Mouse (Mus musculus) stomach, embryonic 15.5 days (tissue): Measurements from ENCODE around the gene Synpo2l. TPM values are rescaled to one million over a fixed set of nuclear protein-coding genes. Genes with fewer than 3 reads are reported as not detected.
A peak's percentile ranks its signal among the peaks of the same experiment; 100 is the strongest.
"Not testable (repeated sequence)": the region's sequence is repeated elsewhere in the genome, so short reads cannot be mapped to it uniquely, and the experiment has no call there.

Experiments
- ATAC-seq: fragments of 200-750 bp; cut with Nextera tagmentation; 2 replicates; pipeline ENCODE4 v1.8.0; 2017; ENCODE audit warnings: low read depth, moderate number of reproducible peaks, moderate TSS enrichment; ENCODE audit not compliant: insufficient read depth, low FRiP score
- H3K27ac ChIP-seq: fragments of 300-500 bp; sonication (generic); 2 replicates; pipeline ENCODE4 v1.5.1; 2015; ENCODE audit warnings: mild to moderate bottlenecking, inconsistent platforms
- H3K27me3 ChIP-seq: fragments of 300-500 bp; sonication (generic); replicated peaks from 2 replicates; pipeline ENCODE4 v1.6.1; 2015; ENCODE audit warnings: inconsistent platforms
- H3K36me3 ChIP-seq: fragments of 300-500 bp; sonication (generic); 2 replicates; pipeline ENCODE4 v1.6.1; 2015; ENCODE audit warnings: inconsistent platforms
- H3K4me1 ChIP-seq: fragments of 300-500 bp; sonication (generic); 2 replicates; pipeline ENCODE4 v1.6.1; 2015; ENCODE audit warnings: inconsistent platforms
- H3K4me2 ChIP-seq: fragments of 300-500 bp; sonication (generic); 2 replicates; pipeline ENCODE4 v1.6.1; 2015; ENCODE audit warnings: mild to moderate bottlenecking, inconsistent platforms
- H3K4me3 ChIP-seq: fragments of 300-500 bp; sonication (generic); replicated peaks from 2 replicates; pipeline ENCODE4 v1.5.1; 2015; ENCODE audit warnings: inconsistent platforms
- H3K9ac ChIP-seq: fragments of 300-500 bp; sonication (generic); 2 replicates; pipeline ENCODE4 v1.6.1; 2015; ENCODE audit warnings: inconsistent platforms
- H3K9me3 ChIP-seq: fragments of 300-500 bp; sonication (generic); 2 replicates; pipeline ENCODE4 v1.6.1; 2016; ENCODE audit warnings: inconsistent platforms
- WGBS: fragments of 180-500 bp; shearing (Covaris S2); methylation state at CpG from one replicate; pipeline ENCODE4 v1.1.7; 2015; 5-methylcytosine and 5-hydroxymethylcytosine counted together
- polyA plus RNA-seq: library from polyadenylated mRNA; unstranded; fragments of >200 nt; fragmentation: Nextera tagmentation; extraction: Ambion mirVana; gene quantifications from 2 replicates; pipeline ENCODE4 v1.2.1, GENCODE M21; 2015

The Synpo2l gene
- polyA plus RNA-seq, 1 experiment from 2014 or later = 0.45 TPM

DNA sequence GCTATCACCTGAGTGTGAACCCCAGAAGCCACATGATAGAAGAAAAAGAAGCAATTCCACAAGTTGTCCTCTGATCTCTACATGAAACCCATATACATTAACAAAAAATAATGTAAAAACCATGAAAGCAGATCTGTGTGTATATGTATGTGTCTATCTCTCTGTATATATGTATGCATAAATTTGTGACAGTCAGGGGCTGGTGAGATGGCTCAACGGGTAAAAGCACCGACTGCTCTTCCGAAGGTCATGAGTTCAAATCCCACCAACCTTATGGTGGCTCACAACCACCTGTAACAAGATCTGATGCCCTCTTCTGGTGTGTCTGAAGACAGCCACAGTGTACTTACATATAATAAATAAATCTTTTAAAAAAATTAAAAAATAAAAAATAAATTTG, 31.2 kb downstream of the Synpo2l start:
- not testable (repeated sequence) for H3K4me1 ChIP-seq, H3K9me3 ChIP-seq, H3K27ac ChIP-seq, H3K4me2 ChIP-seq, H3K9ac ChIP-seq, H3K4me3 ChIP-seq, H3K27me3 ChIP-seq, ATAC-seq, H3K36me3 ChIP-seq
- WGBS = 94% methylated on average over 3 of the region's 3 CpGs

DNA sequence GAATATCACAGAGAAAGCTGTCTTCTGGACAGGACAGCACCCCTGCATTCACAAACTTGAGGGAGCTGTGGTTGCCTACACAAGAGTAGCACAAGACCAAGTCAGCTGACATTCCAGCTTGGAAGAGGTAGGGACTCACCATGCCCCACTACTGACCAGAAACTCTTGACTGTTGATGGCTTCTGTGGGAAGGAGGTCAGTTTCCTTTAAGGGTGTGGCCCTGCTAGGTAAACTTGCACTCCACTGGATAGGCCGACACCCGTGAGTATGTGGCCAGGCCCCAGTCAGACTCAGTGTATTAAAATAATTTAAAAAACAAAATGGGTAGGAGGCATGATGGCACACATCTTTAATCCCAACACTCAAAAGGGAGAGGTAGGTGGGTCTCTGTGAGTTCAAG, 32.6 kb downstream of the Synpo2l start:
- 0 out of 2 replicates have a peak, but pooled peaks have one; percentile 28 for ATAC-seq
- no peaks in the 10 kb centered on the region for H3K36me3 ChIP-seq
- no peak overlapping the region for H3K4me3 ChIP-seq
- no peak overlapping the region for H3K9ac ChIP-seq
- no peaks in the 10 kb centered on the region for H3K27me3 ChIP-seq
- H3K27ac ChIP-seq = no peak overlapping the region
- no peaks in the 10 kb centered on the region for H3K4me1 ChIP-seq
- no peak overlapping the region for H3K4me2 ChIP-seq
- 60% methylated on average over 2 of the region's 2 CpGs for WGBS
- no peaks in the 10 kb centered on the region for H3K9me3 ChIP-seq

DNA sequence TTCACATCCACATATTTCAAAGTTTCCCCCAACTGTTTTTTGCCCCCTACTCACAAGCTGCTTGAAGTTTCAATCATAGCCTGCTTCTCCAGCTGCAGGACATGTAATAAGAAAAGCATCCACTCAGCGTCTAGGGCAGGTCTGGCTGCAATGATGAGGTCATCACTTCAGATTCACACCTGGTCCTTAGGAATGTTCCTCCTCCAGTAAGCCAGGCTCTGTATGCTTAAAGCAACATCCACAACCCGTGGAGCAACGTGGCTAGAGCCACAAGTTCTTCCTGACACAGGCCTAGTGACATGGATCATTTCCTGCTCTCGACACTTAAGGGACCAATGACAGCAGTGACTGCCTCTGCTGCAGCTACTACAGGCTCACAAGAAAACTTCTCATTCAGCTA, 36.9 kb downstream of the Synpo2l start:
- H3K27me3 ChIP-seq = no peaks in the 10 kb centered on the region
- H3K4me3 ChIP-seq = no peak overlapping the region
- no peak overlapping the region for H3K9ac ChIP-seq
- no peaks in the 10 kb centered on the region for H3K36me3 ChIP-seq
- no peak overlapping the region for H3K27ac ChIP-seq
- WGBS = 48% methylated on average over 4 of the region's 4 CpGs
- H3K9me3 ChIP-seq = no peaks in the 10 kb centered on the region
- H3K4me1 ChIP-seq = no peaks in the 10 kb centered on the region
- no peak for ATAC-seq
- no peak overlapping the region for H3K4me2 ChIP-seq

DNA sequence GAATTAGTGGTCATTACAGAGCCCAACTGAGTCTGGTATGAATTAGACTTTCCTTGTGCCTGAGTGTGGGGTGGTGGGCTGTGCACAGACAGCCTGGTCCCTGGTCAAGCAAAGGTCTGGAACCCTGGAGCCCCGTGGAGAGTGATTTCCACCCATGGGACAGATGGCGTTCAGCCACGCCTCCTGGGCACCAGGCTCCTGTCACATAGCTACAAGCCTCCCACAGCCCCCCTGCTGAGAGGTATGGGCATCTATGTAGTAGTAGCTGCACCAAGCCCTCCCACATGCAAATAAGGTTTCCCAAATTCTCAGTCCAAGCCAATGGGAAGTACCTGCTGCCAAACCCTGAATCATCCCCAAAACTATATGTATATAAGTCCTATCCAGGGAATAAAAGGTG, 41.2 kb downstream of the Synpo2l start:
- Histone ChIP-seq H3K4me1 (no peaks in the 10 kb centered on the region), H3K4me3 (no peak overlapping the region), H3K4me2 (no peak overlapping the region), H3K27ac (no peak overlapping the region), H3K36me3 (no peaks in the 10 kb centered on the region), H3K27me3 (no peaks in the 10 kb centered on the region), H3K9ac (no peak overlapping the region), H3K9me3 (no peaks in the 10 kb centered on the region)
- WGBS = 82% methylated on average over 3 of the region's 3 CpGs
- ATAC-seq = no peak

DNA sequence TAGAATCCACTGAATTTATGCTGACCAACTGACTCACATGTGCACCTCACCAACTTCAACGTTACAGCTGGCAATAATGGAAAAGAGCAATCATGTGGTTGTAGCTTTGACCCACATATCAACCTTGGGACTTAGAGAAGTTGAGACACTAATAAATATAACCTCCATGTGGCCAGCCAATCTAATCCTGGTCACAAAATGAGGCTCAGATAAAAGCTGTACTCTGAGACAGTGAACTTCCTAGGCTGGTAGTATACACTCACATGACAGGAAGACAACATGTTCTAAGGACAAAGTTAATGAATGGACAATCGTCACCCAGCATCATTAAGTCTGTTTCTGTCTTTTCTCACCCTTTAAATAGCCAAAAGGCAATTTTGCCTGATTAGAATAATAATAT, 41.7 kb downstream of the Synpo2l start:
- 85% methylated on average over 2 of the region's 2 CpGs for WGBS
- no peaks in the 10 kb centered on the region for H3K9me3 ChIP-seq
- H3K4me3 ChIP-seq = no peak overlapping the region
- no peak overlapping the region for H3K27ac ChIP-seq
- no peak for ATAC-seq
- H3K36me3 ChIP-seq = no peaks in the 10 kb centered on the region
- H3K9ac ChIP-seq = no peak overlapping the region
- H3K27me3 ChIP-seq = no peaks in the 10 kb centered on the region
- no peak overlapping the region for H3K4me2 ChIP-seq
- H3K4me1 ChIP-seq = no peaks in the 10 kb centered on the region

DNA sequence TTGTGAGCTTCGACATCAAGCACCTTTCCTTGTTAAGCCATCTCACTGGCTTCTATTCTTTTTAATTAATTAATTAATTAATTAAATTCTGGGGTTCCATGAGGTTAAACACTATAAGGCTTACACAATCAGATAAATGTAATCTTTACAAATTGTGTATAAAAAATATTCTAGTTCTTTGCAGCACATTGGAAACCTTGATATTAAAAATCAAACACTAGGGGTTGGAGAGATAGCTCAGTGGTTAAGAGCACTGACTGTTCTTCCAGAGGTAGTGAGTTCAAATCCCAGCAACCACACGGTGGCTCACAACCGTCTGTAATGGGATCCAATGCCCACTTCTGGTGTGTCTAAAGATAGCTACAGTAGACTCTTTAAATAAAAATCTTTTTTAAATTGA, 45.2 kb downstream of the Synpo2l start:
- H3K4me1 ChIP-seq = no peaks in the 10 kb centered on the region
- 92% methylated on average over 3 of the region's 3 CpGs for WGBS
- no peak overlapping the region for H3K9ac ChIP-seq
- H3K36me3 ChIP-seq = no peaks in the 10 kb centered on the region
- H3K27ac ChIP-seq = no peak overlapping the region
- H3K4me2 ChIP-seq = no peak overlapping the region
- H3K9me3 ChIP-seq = no peaks in the 10 kb centered on the region
- no peak overlapping the region for H3K4me3 ChIP-seq
- no peak for ATAC-seq
- H3K27me3 ChIP-seq = no peaks in the 10 kb centered on the region

DNA sequence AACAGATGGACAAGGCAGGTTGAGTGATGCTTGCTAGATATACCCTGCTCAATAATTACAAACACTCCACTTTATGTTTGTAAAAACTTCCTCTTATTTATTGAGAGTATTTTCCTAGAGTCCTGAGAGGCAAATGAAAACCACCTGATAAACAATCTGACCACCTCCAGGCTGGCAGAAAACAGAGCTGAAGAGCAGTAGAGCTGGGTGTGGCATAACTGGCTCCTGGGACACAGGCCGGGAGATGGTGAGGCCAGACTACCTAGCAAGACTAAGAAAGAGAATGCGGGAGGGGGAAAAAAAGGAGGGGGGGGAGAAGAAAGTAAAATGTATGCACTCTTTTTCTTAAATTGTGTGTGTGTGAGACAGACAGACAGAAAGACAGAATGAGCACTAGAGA, 45.7 kb downstream of the Synpo2l start:
- Histone ChIP-seq H3K4me3 (no peak overlapping the region), H3K4me1 (no peaks in the 10 kb centered on the region), H3K9ac (no peak overlapping the region), H3K4me2 (no peak overlapping the region), H3K9me3 (no peaks in the 10 kb centered on the region), H3K27ac (no peak overlapping the region), H3K27me3 (no peaks in the 10 kb centered on the region), H3K36me3 (no peaks in the 10 kb centered on the region)
- WGBS = 71% methylated on average over 2 of the region's 2 CpGs
- no peak for ATAC-seq

DNA sequence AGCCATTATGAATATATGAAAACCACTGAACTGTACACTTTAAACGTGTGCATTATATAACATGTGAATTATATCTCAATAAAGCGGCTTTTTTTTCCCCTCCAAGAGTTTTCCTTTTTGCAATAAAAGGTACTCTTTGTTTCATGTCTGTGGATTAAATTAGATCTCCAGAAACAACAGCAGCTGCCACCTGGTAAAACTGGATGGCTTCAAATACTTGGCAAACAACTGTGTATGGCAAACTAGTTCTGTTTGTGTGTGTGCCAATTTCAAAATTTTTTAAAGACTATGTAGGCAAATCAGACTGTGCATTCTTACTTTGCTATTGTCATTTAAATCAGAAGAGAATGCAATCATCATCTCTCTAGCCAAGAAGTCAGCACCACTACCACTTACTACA, 46.3 kb downstream of the Synpo2l start:
- no peak overlapping the region for H3K27ac ChIP-seq
- no peak overlapping the region for H3K4me3 ChIP-seq
- no peak for ATAC-seq
- no peak overlapping the region for H3K9ac ChIP-seq
- no peaks in the 10 kb centered on the region for H3K36me3 ChIP-seq
- WGBS = 82% methylated on average over 2 of the region's 2 CpGs
- no peak overlapping the region for H3K4me2 ChIP-seq
- no peaks in the 10 kb centered on the region for H3K27me3 ChIP-seq
- no peaks in the 10 kb centered on the region for H3K4me1 ChIP-seq
- no peaks in the 10 kb centered on the region for H3K9me3 ChIP-seq

DNA sequence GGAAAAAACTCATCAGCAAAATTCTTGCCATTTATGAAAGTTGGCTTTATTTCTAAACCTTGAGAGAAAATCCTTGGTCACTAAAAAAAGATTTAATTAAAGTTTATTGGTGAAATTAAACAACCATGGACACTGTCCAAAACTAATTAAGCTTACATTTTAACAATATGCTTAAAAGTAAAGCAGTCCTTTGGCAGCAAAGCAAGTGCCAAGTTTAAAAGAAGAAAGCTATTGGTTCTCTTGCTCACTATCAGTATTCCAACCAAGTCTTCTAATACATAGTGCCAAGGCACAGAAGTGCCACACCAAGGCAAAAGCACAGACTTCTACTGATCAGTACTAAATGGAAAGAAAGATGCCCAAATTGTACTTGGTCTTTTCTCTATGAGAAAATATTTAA, 49.0 kb downstream of the Synpo2l start:
- no peak overlapping the region for H3K9ac ChIP-seq
- H3K4me3 ChIP-seq = no peak overlapping the region
- no peak overlapping the region for H3K4me2 ChIP-seq
- no peaks in the 10 kb centered on the region for H3K36me3 ChIP-seq
- H3K27me3 ChIP-seq = no peaks in the 10 kb centered on the region
- 0 out of 2 replicates have a peak, but pooled peaks cover 2% of the 10 kb centered on the region for H3K4me1 ChIP-seq
- no peaks in the 10 kb centered on the region for H3K9me3 ChIP-seq
- no peak overlapping the region for H3K27ac ChIP-seq
- no peak for ATAC-seq

DNA sequence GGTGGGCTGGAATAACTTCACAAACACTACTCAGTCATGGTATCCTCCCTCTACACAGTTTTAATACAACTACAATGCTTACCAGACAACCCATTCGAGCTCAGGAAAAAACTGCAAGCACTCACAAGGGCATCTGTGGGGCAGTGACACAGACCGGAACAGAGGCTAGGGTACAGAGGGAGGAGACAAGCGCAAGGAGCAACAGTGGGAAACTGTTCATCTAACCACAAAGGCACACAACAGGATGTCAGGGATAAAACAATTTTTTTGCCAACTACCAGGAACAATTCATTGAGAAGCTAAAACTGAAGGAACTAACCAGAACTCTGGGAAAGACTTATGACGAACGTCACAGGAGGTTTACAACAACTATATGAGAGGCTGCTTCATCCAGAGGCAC, 49.9 kb downstream of the Synpo2l start:
- ATAC-seq = no peak
- Histone ChIP-seq H3K4me3 (no peak overlapping the region), H3K36me3 (no peaks in the 10 kb centered on the region), H3K27me3 (no peaks in the 10 kb centered on the region), H3K4me2 (no peak overlapping the region), H3K9me3 (no peaks in the 10 kb centered on the region), H3K9ac (no peak overlapping the region), H3K27ac (no peak overlapping the region), H3K4me1 (0 out of 2 replicates have a peak, but pooled peaks cover 2% of the 10 kb centered on the region)
- WGBS = 65% methylated on average over 5 of the region's 5 CpGs

DNA sequence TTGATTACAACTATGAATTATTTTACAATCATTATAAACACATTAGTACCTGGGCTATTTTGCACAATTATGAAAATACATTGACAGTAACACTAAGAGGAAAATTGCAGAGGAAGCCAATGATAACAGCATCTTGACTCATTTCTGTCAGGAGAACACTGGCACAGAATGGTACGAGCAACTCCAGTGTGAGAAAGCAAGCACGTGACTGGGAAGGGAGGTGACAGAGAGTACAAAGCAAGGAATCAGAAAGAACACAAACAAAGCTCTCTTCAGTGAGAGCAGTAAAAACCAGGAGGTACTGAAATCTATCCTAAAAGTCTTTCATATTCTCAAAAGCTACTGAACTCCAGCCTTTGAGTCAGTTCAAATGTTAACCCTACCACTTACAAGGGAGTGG, 51.7 kb downstream of the Synpo2l start:
- H3K4me2 ChIP-seq = no peak overlapping the region
- H3K9me3 ChIP-seq = no peaks in the 10 kb centered on the region
- no peak overlapping the region for H3K27ac ChIP-seq
- no peak for ATAC-seq
- no peaks in the 10 kb centered on the region for H3K27me3 ChIP-seq
- H3K4me3 ChIP-seq = no peak overlapping the region
- no peaks in the 10 kb centered on the region for H3K36me3 ChIP-seq
- H3K4me1 ChIP-seq = 0 out of 2 replicates have a peak, but pooled peaks cover 2% of the 10 kb centered on the region
- H3K9ac ChIP-seq = no peak overlapping the region
- WGBS = 19% methylated on average over 2 of the region's 2 CpGs

DNA sequence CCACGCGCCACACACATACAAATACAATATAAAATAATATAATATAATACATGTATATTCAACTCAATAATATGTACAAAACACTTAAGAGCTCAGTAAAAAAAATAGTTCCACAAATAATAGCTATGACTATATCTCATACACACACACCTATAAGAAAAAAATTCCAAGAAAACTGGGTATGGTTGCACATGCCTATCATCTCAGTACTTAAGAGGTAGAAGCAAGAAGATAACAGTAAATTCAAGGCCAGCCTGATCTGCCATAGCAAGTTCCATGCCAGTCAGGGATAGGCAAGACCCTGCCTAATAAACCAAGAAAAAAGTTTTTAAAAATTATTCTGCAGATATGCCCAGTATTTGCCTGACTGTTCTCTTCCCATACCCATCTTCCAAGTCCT, 53.1 kb downstream of the Synpo2l start:
- Histone ChIP-seq H3K27me3 (no peaks in the 10 kb centered on the region), H3K36me3 (no peaks in the 10 kb centered on the region), H3K27ac (no peak overlapping the region), H3K4me1 (0 out of 2 replicates have a peak, but pooled peaks cover 2% of the 10 kb centered on the region), H3K4me2 (no peak overlapping the region), H3K4me3 (no peak overlapping the region), H3K9me3 (no peaks in the 10 kb centered on the region), H3K9ac (no peak overlapping the region)
- WGBS = 100% methylated on average over 2 of the region's 2 CpGs
- no peak for ATAC-seq

DNA sequence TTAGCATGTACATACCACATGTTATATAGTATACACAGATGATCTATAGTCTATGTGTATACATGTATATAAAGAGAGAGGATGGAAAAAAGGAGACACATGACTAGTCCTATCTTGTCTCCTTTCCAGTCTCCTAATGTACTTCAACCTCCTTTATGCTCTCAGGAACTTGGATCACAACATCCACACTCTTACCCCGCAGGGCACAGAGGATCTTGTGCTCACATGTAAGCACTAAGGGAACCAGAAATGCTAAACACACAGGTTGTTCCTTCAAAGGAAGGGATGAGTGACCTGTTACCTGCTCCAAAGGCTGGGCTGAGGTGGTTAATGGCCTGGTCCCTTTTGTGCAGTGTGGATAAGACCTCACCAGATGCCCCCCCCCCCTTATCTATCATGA, 55.3 kb downstream of the Synpo2l start:
- H3K27me3 ChIP-seq = no peaks in the 10 kb centered on the region
- no peak overlapping the region for H3K27ac ChIP-seq
- H3K36me3 ChIP-seq = no peaks in the 10 kb centered on the region
- no peak overlapping the region for H3K4me2 ChIP-seq
- H3K9ac ChIP-seq = no peak overlapping the region
- no peak for ATAC-seq
- no peak overlapping the region for H3K4me3 ChIP-seq
- H3K9me3 ChIP-seq = no peaks in the 10 kb centered on the region
- H3K4me1 ChIP-seq = 0 out of 2 replicates have a peak, but pooled peaks cover 2% of the 10 kb centered on the region
- WGBS = 95% methylated on average over 1 of the region's 1 CpGs
